Mouse (Mus musculus): ENCODE results near the gene Ncor2. TPM values are rescaled to one million over a fixed set of nuclear protein-coding genes. Genes with fewer than 3 reads are reported as not detected.

Gene Ncor2
- polyA plus RNA-seq, 1 experiment: 22.8 TPM

GRCm38 (mm10) chr5:125193478-125194439 lies 14.7 kb upstream of the Ncor2 start:
- no peak for DNase-seq (ENCODE audit: low read depth, low spot score)
- 53% methylated on average over 25 of the region's 25 CpGs for WGBS

- 40% methylated on average over 9 of the region's 9 CpGs for WGBS
- no peak for DNase-seq (ENCODE audit: low read depth, low spot score)
Measured at GRCm38 (mm10) chr5:125191608-125192007, 12.6 kb upstream of the Ncor2 start.

DNA sequence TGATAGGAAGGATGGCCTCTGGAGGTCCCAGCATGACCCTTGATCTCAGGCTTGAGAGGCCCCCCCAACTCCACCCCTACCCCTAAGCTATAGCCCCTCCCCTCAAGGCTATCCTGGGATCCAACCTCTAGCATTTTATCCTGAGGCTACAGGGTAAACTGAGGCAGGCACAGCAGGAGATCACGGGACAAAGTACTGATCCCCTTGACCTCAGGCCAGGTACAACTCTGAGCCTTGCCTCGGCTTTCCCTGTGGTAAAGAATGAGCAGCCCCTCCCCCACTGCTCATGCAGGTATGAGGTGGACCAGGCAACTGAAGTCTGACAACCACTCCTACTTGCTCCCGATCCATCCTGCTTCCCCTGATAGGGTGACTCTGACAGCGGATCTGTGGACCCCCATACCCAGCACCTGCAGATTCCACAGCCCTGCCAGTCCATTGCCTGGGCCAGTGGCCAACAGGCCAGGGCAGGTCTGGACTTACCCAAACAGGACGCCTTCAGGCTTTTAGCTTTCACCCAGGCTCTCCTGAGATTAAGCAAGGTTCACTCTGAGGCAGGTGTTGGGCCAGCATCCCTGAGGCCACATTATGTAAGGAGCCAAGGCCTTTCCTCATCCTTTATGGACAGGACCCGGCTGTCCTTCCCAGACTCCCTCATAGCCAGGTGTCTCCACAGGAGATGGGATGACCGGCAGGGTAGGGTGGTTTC lies 11.2 kb upstream of the Ncor2 start:
- no peak for DNase-seq (ENCODE audit: low read depth, low spot score)
- 81% methylated on average over 7 of the region's 7 CpGs for WGBS

DNA sequence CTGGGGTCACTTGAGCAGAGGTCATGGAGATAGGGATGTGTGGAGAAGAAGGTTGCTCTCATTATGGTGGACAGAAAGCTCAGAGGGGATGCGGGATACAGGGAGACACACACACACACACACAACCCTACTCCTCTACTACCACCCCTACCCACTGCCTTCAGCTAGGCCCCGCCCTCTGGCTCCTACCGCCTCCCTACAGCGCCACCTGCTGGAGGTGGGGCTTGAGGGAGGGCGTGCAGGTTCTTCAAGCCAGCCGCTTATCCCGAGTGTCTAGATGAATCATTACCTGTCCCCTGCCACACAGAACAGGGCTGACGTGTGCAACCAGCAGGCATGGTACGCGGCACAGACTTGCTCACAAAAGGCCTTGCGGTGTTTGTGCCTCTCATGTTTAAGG lies 10.6 kb upstream of the Ncor2 start:
- DNase-seq (ENCODE audit: low read depth, low spot score): no peak
- WGBS: 30% methylated on average over 11 of the region's 11 CpGs

GRCm38 (mm10) chr5:125188812-125189598 lies 10.0 kb upstream of the Ncor2 start:
- DNase-seq (ENCODE audit: low read depth, low spot score): no peak
- 16% methylated on average over 12 of the region's 12 CpGs for WGBS

DNA sequence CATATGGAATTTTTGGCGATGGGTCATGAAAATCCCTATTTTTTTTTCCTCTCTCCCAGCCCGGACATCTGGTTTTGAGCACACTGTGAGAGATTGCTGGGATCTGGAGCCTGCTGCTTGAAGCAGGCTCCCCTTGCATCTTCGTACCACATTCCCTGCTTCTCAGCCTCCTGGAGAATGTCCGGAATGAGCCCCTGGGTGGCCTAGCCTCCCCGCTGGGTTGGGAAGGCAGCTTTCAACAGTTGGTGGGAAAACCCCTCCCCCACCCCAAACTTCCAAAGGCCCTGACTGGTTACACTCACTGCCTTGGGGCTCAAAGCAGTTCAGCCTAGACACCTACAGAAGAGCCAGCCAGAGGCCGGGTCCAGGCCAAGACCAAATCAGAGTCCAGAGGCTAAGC lies 5.8 kb upstream of the Ncor2 start:
- no peak for DNase-seq (ENCODE audit: low read depth, low spot score)
- WGBS: 66% methylated on average over 6 of the region's 6 CpGs

GRCm38 (mm10) chr5:125183321-125184003 lies 4.4 kb upstream of the Ncor2 start:
- 56% methylated on average over 23 of the region's 23 CpGs for WGBS
- DNase-seq (ENCODE audit: low read depth, low spot score): no peak

- no peak for DNase-seq (ENCODE audit: low read depth, low spot score)
- WGBS: 70% methylated on average over 6 of the region's 6 CpGs
Measured at GRCm38 (mm10) chr5:125180630-125181263, 1.7 kb upstream of the Ncor2 start.

- no peak for DNase-seq (ENCODE audit: low read depth, low spot score)
- 3% methylated on average over 25 of the region's 25 CpGs for WGBS
Measured at GRCm38 (mm10) chr5:125179735-125180629, 963 bp upstream of the Ncor2 start.

GRCm38 (mm10) chr5:125178171-125179006 lies 630 bp downstream of the Ncor2 start:
- under 1% methylated on average over 60 of the region's 60 CpGs for WGBS

DNA sequence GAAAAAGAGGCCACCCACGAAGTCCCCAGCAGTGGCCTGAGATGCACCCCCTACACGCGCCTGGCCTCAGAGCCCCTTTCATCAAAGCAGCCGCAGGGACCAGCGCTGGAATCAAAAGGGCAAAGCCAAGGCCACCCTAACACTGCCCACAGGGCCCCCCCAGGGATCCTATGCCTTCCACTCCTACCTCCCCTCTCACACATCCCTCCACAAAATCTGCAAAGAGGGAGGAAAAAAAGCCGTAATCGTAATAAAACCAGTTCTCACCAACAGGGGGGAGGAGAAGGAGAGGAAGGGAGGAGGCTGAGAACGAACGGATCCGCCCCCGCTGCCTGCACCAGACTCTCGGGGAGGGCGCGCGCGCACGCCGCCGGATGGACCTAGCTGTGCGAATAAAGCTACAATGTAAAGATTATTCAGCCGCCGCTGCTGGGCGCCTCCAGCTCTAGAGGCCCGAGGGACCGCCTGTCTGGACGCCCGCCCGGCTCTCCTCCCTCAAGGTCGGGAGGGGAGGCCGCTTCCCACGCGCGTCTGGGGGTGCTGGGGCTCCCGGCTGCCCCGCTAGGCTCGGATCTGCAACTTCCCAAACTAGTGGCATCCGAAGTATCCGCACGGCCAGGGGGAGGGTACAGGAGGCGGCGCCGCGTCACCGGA lies 1.4 kb downstream of the Ncor2 start:
- 1% methylated on average over 44 of the region's 44 CpGs for WGBS
- no peak for DNase-seq (ENCODE audit: low read depth, low spot score)

More at GRCm38 (mm10) chr5:125178171-125179006, 630 bp downstream of the Ncor2 start:
- DNase-seq (ENCODE audit: low read depth, low spot score): no peak

GRCm38 (mm10) chr5:125176864-125177263 lies 2.2 kb downstream of the Ncor2 start:
- no peak for DNase-seq (ENCODE audit: low read depth, low spot score)
- 40% methylated on average over 12 of the region's 12 CpGs for WGBS

GRCm38 (mm10) chr5:125176370-125176766 lies 2.7 kb downstream of the Ncor2 start:
- DNase-seq (ENCODE audit: low read depth, low spot score): no peak
- WGBS: 34% methylated on average over 5 of the region's 5 CpGs

- 51% methylated on average over 9 of the region's 9 CpGs for WGBS
- DNase-seq (ENCODE audit: low read depth, low spot score): no peak
Measured at GRCm38 (mm10) chr5:125175673-125176369, 3.2 kb downstream of the Ncor2 start.

DNA sequence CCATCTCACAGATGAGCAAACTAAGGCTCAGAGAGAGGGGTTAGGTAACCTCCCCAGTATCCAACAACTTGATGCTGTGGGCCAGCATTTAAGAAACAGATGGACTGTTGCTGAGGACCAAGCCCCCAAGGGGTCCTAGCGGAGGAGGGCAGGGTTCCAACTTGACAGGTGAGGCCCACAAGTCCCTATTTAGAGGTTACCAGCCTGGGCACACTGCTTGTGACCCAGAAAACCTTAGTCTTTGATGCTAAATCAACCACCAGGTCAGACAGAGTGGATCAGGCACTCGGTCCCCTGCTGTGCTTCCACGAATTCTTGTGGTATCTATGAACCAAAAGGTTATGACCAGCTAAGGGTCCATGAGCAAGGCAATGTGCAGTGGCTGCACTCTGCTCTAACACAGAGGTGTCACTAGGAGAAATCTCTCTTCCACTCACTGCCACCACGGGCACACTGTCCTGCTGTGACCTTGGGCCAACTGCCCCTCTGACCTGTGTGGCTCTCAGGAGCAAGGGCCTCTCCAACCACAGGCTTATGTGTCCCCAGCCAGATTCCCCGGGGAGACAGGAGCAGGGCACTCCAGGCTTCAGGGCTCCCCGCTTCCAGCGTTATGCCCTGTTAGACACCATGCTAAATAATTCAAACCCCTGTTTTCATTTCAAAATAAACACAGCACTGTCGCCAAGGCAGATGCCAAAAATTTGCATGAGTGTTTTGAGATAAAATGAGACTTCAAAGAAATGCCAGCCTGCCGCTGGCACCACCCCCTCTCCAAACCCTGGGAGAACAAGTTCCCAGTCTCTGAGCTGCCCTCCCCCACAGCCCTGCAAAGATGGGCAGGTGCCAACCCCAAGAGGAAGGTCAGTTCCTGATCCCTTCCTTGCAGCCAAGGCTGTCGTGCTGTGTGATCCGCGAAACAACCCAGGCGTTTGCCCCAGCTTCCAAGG lies 4.0 kb downstream of the Ncor2 start:
- 20% methylated on average over 13 of the region's 13 CpGs for WGBS

More for the DNA sequence above, 4.0 kb downstream of the Ncor2 start:
- DNase-seq (ENCODE audit: low read depth, low spot score): no peak

Measured in large intestine, adult 2 months (tissue).